Mouse (Mus musculus): ENCODE measurements around the gene Ddx49. TPM values are rescaled to one million over a fixed set of nuclear protein-coding genes. Genes with fewer than 3 reads are reported as not detected.

Gene Ddx49
- total and polyA plus RNA-seq, 3 experiments, result 64.9 to 98.4 (median 77.3) TPM

DNA sequence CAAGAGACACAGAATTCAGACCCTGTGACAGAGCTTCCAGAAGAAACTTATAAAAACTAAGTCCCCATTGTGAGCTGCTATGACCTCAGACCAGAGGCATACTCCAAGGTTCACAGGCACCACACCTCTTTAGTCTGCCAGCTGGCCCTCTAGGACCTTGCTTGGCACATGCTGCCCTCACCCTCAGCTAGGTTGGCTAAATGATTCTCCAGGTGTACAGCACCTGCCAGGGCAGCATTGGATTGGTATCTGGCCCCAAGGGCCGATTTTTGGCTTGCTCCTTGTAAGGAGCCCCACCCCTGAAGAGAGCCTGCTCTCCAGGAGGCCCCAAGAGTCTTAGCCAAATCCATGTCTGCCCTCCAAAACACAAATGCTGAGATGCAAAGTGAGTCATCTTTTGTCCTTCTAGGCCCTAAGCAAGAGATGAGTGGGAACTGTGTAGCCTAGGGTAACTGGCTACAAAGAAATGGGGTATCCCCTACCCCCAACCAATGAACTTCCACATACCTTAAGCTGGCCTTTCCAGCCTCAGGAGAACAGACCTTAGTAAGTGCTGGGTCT lies 45.7 kb upstream of the Ddx49 start:
- Histone ChIP-seq H3K9me3 (replicated peaks; ENCODE audit: low read length) (no peaks in the 10 kb centered on the region), H3K27ac (ENCODE audit: insufficient read depth, low read depth) (no peak overlapping the region), H3K27me3 (replicated peaks) (no peaks in the 10 kb centered on the region), H3K4me2 (ENCODE audit: insufficient read depth, low read depth, poor library complexity, severe bottlenecking) (no peak overlapping the region), H3K4me1 (ENCODE audit: control insufficient read depth in 1 of 2, insufficient read depth in 2 of 2) (peaks cover 36 to 58% of the 10 kb centered on the region in 2 experiments), H3K79me2 (replicated peaks; ENCODE audit: control insufficient read depth, extremely low read depth, insufficient read depth, poor library complexity, severe bottlenecking) (peaks cover 90% of the 10 kb centered on the region), H3K9ac (ENCODE audit: insufficient read depth, low read depth) (no peak overlapping the region), H3K36me3 (replicated peaks in 1 of 2; ENCODE audit: control insufficient read depth in 1 of 2, insufficient read depth in 1 of 2, low read length in 1 of 2) (peaks cover 38 to 81% of the 10 kb centered on the region in 2 experiments), H3K4me3 (replicated peaks in 1 of 3; ENCODE audit: low read depth in 2 of 3, low read length in 2 of 3, poor library complexity in 1 of 3) (no peak overlapping the region)
- no peak for DNase-seq (ENCODE audit: extremely low read depth)
- in situ Hi-C loops (cut with MboI; ENCODE audit: low pct_ligation_motif_present, low pct_unique_long_range_greater_than_20kb, low sequenced_read_pairs) (loop anchor here (5.0 kb wide), 1 partner anchor 36 kb away; no protein-coding TSS in a partner anchor), dilution Hi-C loops (cut with MboI; ENCODE audit: extremely low pct_ligation_motif_present, extremely low pct_unique_long_range_greater_than_20kb, low sequenced_read_pairs) (no loop called here)
- TF ChIP-seq HCFC1 (IDR thresholded peaks at IDR 0.05; ENCODE audit: low read depth, low read length) (no peak), ETS1 (conservative IDR thresholded peaks at IDR 0.05; ENCODE audit: low read depth, low read length) (no peak), NELFE (IDR thresholded peaks at IDR 0.05; ENCODE audit: low read depth, low read length) (no peak), TBP (conservative IDR thresholded peaks at IDR 0.05; ENCODE audit: low read depth, low read length) (no peak), MAX (IDR thresholded peaks at IDR 0.05; ENCODE audit: low read length) (no peak), POLR2AphosphoS2 (IDR thresholded peaks at IDR 0.05; ENCODE audit: low read depth, low read length) (no peak), KAT2A (IDR thresholded peaks at IDR 0.05; ENCODE audit: insufficient replicate concordance, low read length) (no peak), E2F4 (IDR thresholded peaks at IDR 0.05; ENCODE audit: insufficient replicate concordance, low read depth, low read length) (no peak), NRF1 (IDR thresholded peaks at IDR 0.05; ENCODE audit: low read depth, low read length) (no peak), ZNF384 (IDR thresholded peaks at IDR 0.05; ENCODE audit: low read depth, low read length) (no peak), CHD1 (IDR thresholded peaks at IDR 0.05; ENCODE audit: low read depth, low read length) (no peak), PAX5 (IDR thresholded peaks at IDR 0.05; ENCODE audit: low read length) (no peak), POLR2A (IDR thresholded peaks at IDR 0.05; ENCODE audit: low read depth, low read length) (no peak)

- in situ Hi-C loops (cut with MboI; ENCODE audit: low pct_ligation_motif_present, low pct_unique_long_range_greater_than_20kb, low sequenced_read_pairs) (loop anchor here (5.0 kb wide), 1 partner anchor 35 kb away; no protein-coding TSS in a partner anchor), dilution Hi-C loops (cut with MboI; ENCODE audit: extremely low pct_ligation_motif_present, extremely low pct_unique_long_range_greater_than_20kb, low sequenced_read_pairs) (no loop called here)
- Histone ChIP-seq H3K9me3 (replicated peaks; ENCODE audit: low read length) (no peaks in the 10 kb centered on the region), H3K79me2 (replicated peaks; ENCODE audit: control insufficient read depth, extremely low read depth, insufficient read depth, poor library complexity, severe bottlenecking) (peaks cover 88% of the 10 kb centered on the region), H3K4me1 (ENCODE audit: control insufficient read depth in 1 of 2, insufficient read depth in 2 of 2) (peaks cover 36 to 58% of the 10 kb centered on the region in 2 experiments), H3K36me3 (replicated peaks in 1 of 2; ENCODE audit: control insufficient read depth in 1 of 2, insufficient read depth in 1 of 2, low read length in 1 of 2) (peaks cover 43 to 86% of the 10 kb centered on the region in 2 experiments), H3K9ac (ENCODE audit: insufficient read depth, low read depth) (no peak overlapping the region), H3K27me3 (replicated peaks) (no peaks in the 10 kb centered on the region), H3K4me3 (replicated peaks in 1 of 3; ENCODE audit: low read depth in 2 of 3, low read length in 2 of 3, poor library complexity in 1 of 3) (no peak overlapping the region), H3K4me2 (ENCODE audit: insufficient read depth, low read depth, poor library complexity, severe bottlenecking) (no peak overlapping the region), H3K27ac (ENCODE audit: insufficient read depth, low read depth) (no peak overlapping the region; the same call in 1 of the 2 replicates)
- peak; percentile 34 for DNase-seq (ENCODE audit: extremely low read depth)
- TF ChIP-seq SIN3A (IDR thresholded peaks at IDR 0.05; ENCODE audit: low read length) (0 out of 2 replicates have a peak, but pooled peaks have one; percentile 27), TCF12 (IDR thresholded peaks at IDR 0.05; ENCODE audit: low read depth, low read length) (peak; percentile 29; the same call in 1 of the 2 replicates), MAFK (IDR thresholded peaks at IDR 0.05; ENCODE audit: insufficient replicate concordance, low read length) (peak; percentile 59; the same call in 1 of the 2 replicates), PAX5 (IDR thresholded peaks at IDR 0.05; ENCODE audit: low read length) (no peak), ETS1 (conservative IDR thresholded peaks at IDR 0.05; ENCODE audit: low read depth, low read length) (0 out of 2 replicates have a peak, but pooled peaks have one; percentile 13), ZNF384 (IDR thresholded peaks at IDR 0.05; ENCODE audit: low read depth, low read length) (no peak)
Measured at GRCm38 (mm10) chr8:70347443-70347842, 45.2 kb upstream of the Ddx49 start.
